In genomic region chr8:104374269-104374668, GRCm38 (mm10) we compare ENCODE assay signal across 22 mouse cellular contexts. TPM values are rescaled to one million over a fixed set of nuclear protein-coding genes. Genes with fewer than 3 reads are reported as not detected.
DNase-seq lines count a peak whose midpoint lies in the region; ATAC-seq and TF ChIP-seq lines count a peak whose summit lies in the region.
"Had no signal": no experiment of that assay in that cellular context is flagged by ENCODE, and none has a peak within 500 bp of the region (broad histone marks: within the 10 kb centered on the region; RNA-seq: fewer than 3 reads in every experiment).

No protein-coding gene starts in this region.

- H3K4me3 ChIP-seq in ES-E14 (ENCODE audit: insufficient read depth in 1 of 2, low read depth in 1 of 2, low read length in 2 of 2, poor library complexity in 1 of 2, severe bottlenecking in 1 of 2): peak overlapping the region; percentile 43 to 48; a peak in 2 of 4 replicates
- H3K4me3 ChIP-seq: erythroblast, embryonic 14.5 days; limb, embryonic 12.5 days; lung, embryonic 15.5 days; neural tube, embryonic 12.5 days had no signal

- in situ Hi-C loops in ES-E14 (cut with MboI; ENCODE audit: low sequenced_read_pairs in 2 of 2, unreplicated experiment in 2 of 2): no loop called here

- DNase-seq in kidney, adult 9 months: peak; percentile 47
- DNase-seq in kidney, adult 18-20 months: no peak
- DNase-seq in ES-E14 (ENCODE audit: low read depth, low spot score): no peak
- peak; percentile 34 for DNase-seq in brain, embryonic 14.5 days (ENCODE audit: low read depth)
- DNase-seq in kidney, postnatal 10 days: peak; percentile 42
- no peak for DNase-seq in embryo, embryonic 10 days (ENCODE audit: low spot score)
- no peak for DNase-seq in layer of hippocampus, postnatal 14 days (ENCODE audit: low spot score in 2 of 2)
- DNase-seq: adrenal gland, postnatal 25 days; forebrain, postnatal 0 days; gastrocnemius, postnatal 25 days; right cerebral cortex, postnatal 4 days had no signal

- H3K9me3 ChIP-seq in ES-E14 (ENCODE audit: control insufficient read depth, insufficient read depth, low read depth, low read length): no peaks in the 10 kb centered on the region
- H3K9me3 ChIP-seq: limb, embryonic 12.5 days; lung, embryonic 15.5 days; neural tube, embryonic 12.5 days had no signal

- H3K27ac ChIP-seq in ES-E14 (ENCODE audit: insufficient read depth, low read depth, low read length, poor library complexity, severe bottlenecking): no peak overlapping the region
- H3K27ac ChIP-seq: hindbrain, postnatal 0 days; limb, embryonic 12.5 days; neural tube, embryonic 12.5 days had no signal

- peaks cover 2% of the 10 kb centered on the region; the same call in 1 of the 2 replicates for H3K36me3 ChIP-seq in ES-E14 (ENCODE audit: control insufficient read depth, insufficient read depth, low read length, poor library complexity, severe bottlenecking)
- H3K36me3 ChIP-seq: lung, embryonic 15.5 days; neural tube, embryonic 12.5 days had no signal

- no peak for TF ChIP-seq CTCF in brain, embryonic 14.5 days (IDR thresholded peaks at IDR 0.05; ENCODE audit: borderline replicate concordance, extremely low read depth, insufficient read depth, insufficient read length)

- TF ChIP-seq POLR2A in brain, embryonic 14.5 days (IDR thresholded peaks at IDR 0.05; ENCODE audit: borderline replicate concordance, extremely low read depth, insufficient read depth, insufficient read length, poor library complexity, severe bottlenecking): no peak

- ATAC-seq in erythroblast, adult 5-6 weeks (replicated peaks; ENCODE audit: low FRiP score, poor library complexity, severe bottlenecking): no peak
- ATAC-seq: activated CD4-positive, CD25-positive, alpha-beta regulatory T cell, adult 4 months had no signal

- H3K4me1 ChIP-seq in ES-E14 (ENCODE audit: control insufficient read depth in 2 of 2, insufficient read depth in 2 of 2, low read length in 2 of 2, poor library complexity in 1 of 2): peaks cover 5 to 19% of the 10 kb centered on the region in 2 experiments

- H3K9ac ChIP-seq in ES-E14 (ENCODE audit: insufficient read depth, low read depth, low read length, poor library complexity, severe bottlenecking): peak overlapping the region; percentile 44
- H3K9ac ChIP-seq: limb, embryonic 12.5 days; lung, embryonic 15.5 days; neural tube, embryonic 12.5 days had no signal

TF ChIP-seq in ES-E14, 5 proteins besides CTCF, POLR2A, EP300 and RAD21:
- TF ChIP-seq CHD2 (IDR thresholded peaks at IDR 0.05; ENCODE audit: low read depth, low read length) (no peak), ZNF384 (IDR thresholded peaks at IDR 0.05; ENCODE audit: low read depth, low read length) (no peak), MAFK (IDR thresholded peaks at IDR 0.05; ENCODE audit: insufficient read depth, low read depth, low read length) (no peak), HCFC1 (IDR thresholded peaks at IDR 0.05; ENCODE audit: borderline replicate concordance, insufficient read depth, low read length) (no peak), ZC3H11A (IDR thresholded peaks at IDR 0.05; ENCODE audit: borderline replicate concordance, low read depth, low read length) (no peak)

RNA-seq across cellular contexts. Expression of gene Cmtm4, which starts 21.3 kb away (rescaled TPM):
- 20.5 and 21.3 TPM in 2 replicates for total RNA-seq in ES-E14 (2012; rRNA removed)
- 18.3 and 20.8 TPM in 2 replicates for polyA plus RNA-seq in brain, embryonic 14.5 days (2012; rRNA removed)
- total RNA-seq in erythroblast, adult 5-6 weeks (2015; ENCODE audit: low replicate concordance): 0.96 and 1.0 TPM in 2 replicates
- total RNA-seq in erythroblast, adult 5-6 weeks (2017; ENCODE audit: low replicate concordance): 0.51 and 0.70 TPM in 2 replicates
- total RNA-seq in layer of hippocampus, postnatal 14 days (2021): 10 to 100 TPM; 49.0 to 53.7 TPM

RNA-seq across cellular contexts. Expression of gene Cmtm3, which starts 35.1 kb away (rescaled TPM):
- 8.0 and 12.6 TPM in 2 replicates for total RNA-seq in ES-E14 (2012; rRNA removed)
- 57.5 and 64.9 TPM in 2 replicates for polyA plus RNA-seq in brain, embryonic 14.5 days (2012; rRNA removed)
- 8.6 and 14.0 TPM in 2 replicates for total RNA-seq in erythroblast, adult 5-6 weeks (2015; ENCODE audit: low replicate concordance)
- 1.5 and 3.3 TPM in 2 replicates for total RNA-seq in erythroblast, adult 5-6 weeks (2017; ENCODE audit: low replicate concordance)
- total RNA-seq in layer of hippocampus, postnatal 14 days (2021): 10 to 100 TPM; 22.2 to 24.5 TPM

RNA-seq across cellular contexts. Expression of gene Cmtm2b, which starts 52.2 kb away (rescaled TPM):
- total RNA-seq in ES-E14 (2012; rRNA removed): not detected in 2 replicates
- polyA plus RNA-seq in brain, embryonic 14.5 days (2012; rRNA removed): not detected in 2 replicates
- total RNA-seq in erythroblast, adult 5-6 weeks (2015; ENCODE audit: low replicate concordance): not detected in 2 replicates
- not detected in 2 replicates for total RNA-seq in erythroblast, adult 5-6 weeks (2017; ENCODE audit: low replicate concordance)
- not detected for total RNA-seq in layer of hippocampus, postnatal 14 days (2021)
- total RNA-seq: adrenal gland, postnatal 25 days; forebrain, postnatal 0 days; gastrocnemius, postnatal 25 days; heart, postnatal 25 days; hindbrain, postnatal 0 days; layer of hippocampus, adult 8-10 months; left cerebral cortex, adult 8-10 months; megakaryocyte progenitor cell, adult 5-6 weeks had no signal
- polyA plus RNA-seq: activated CD4-positive, CD25-positive, alpha-beta regulatory T cell, adult 4 months; erythroblast, embryonic 14.5 days; forebrain, postnatal 0 days; hindbrain, postnatal 0 days; limb, embryonic 12.5 days; lung, embryonic 15.5 days; neural tube, embryonic 12.5 days had no signal

RNA-seq across cellular contexts. Expression of gene Gm11020, which starts 52.9 kb away (rescaled TPM):
- total RNA-seq in ES-E14 (2012; rRNA removed): not detected in 2 replicates
- polyA plus RNA-seq in brain, embryonic 14.5 days (2012; rRNA removed): not detected in 2 replicates
- total RNA-seq in erythroblast, adult 5-6 weeks (2015; ENCODE audit: low replicate concordance): not detected in 2 replicates
- not detected in 2 replicates for total RNA-seq in erythroblast, adult 5-6 weeks (2017; ENCODE audit: low replicate concordance)
- not detected for total RNA-seq in layer of hippocampus, postnatal 14 days (2021)
- total RNA-seq: adrenal gland, postnatal 25 days; forebrain, postnatal 0 days; gastrocnemius, postnatal 25 days; heart, postnatal 25 days; hindbrain, postnatal 0 days; layer of hippocampus, adult 8-10 months; left cerebral cortex, adult 8-10 months; megakaryocyte progenitor cell, adult 5-6 weeks had no signal
- polyA plus RNA-seq: activated CD4-positive, CD25-positive, alpha-beta regulatory T cell, adult 4 months; erythroblast, embryonic 14.5 days; forebrain, postnatal 0 days; hindbrain, postnatal 0 days; limb, embryonic 12.5 days; lung, embryonic 15.5 days; neural tube, embryonic 12.5 days had no signal

Comparison
In these comparisons a context has a peak if more than half of its experiments do, and no peak if none do; other contexts are left out.
1. DNase-seq: peak in kidney, adult 9 months (single experiment), brain, embryonic 14.5 days (single experiment) and kidney, postnatal 10 days (single experiment); none in kidney, adult 18-20 months (single experiment), ES-E14 (single experiment), embryo, embryonic 10 days (single experiment) and layer of hippocampus, postnatal 14 days (0 of 2).
2. RNA of gene Cmtm4, which starts 21.3 kb away (total RNA-seq): 49.0 to 53.7 TPM in layer of hippocampus, postnatal 14 days and 20.5 to 21.3 TPM in ES-E14; 0.51 to 1.0 TPM in erythroblast, adult 5-6 weeks; every median in the first group is over 10 times any median in the second.